Mouse (Mus musculus): ENCODE data around the gene Arhgdia. TPM values are rescaled to one million over a fixed set of nuclear protein-coding genes. Genes with fewer than 3 reads are reported as not detected.
A peak's percentile ranks its signal among the peaks of the same experiment; 100 is the strongest.

The Arhgdia gene
- polyA plus RNA-seq, 1 experiment from 2014 or later = 435 TPM

DNA sequence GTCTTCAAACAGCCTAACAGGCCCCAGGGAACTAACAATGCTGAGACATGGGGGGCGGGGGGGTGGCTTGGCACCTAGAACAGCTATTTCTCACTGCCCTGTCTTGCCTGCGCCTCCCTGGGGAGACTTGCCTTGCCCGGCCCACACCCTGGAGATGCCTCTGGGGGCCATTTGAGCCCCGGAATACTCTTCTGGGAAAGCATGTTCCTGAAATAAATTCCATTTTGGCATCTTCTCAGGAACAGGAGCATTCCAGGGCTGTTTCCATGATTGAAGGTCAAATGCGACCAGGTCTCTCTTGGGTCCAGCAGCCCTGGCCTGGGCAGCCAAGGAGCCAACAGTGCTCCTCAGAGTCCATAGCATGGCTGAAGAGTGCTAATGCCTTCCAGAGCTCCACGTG, 39.0 kb downstream of the Arhgdia start:
- 76% methylated on average over 6 of the region's 6 CpGs for WGBS
- Histone ChIP-seq H3K9me3 (replicated peaks; ENCODE audit: control insufficient read depth, low read length) (no peaks in the 10 kb centered on the region), H3K4me2 (ENCODE audit: low read depth, low read length) (no peak overlapping the region), H3K36me3 (ENCODE audit: control insufficient read depth, insufficient read depth) (peaks cover 18% of the 10 kb centered on the region), H3K27ac (ENCODE audit: low read length) (no peak overlapping the region), H3K4me1 (ENCODE audit: control insufficient read depth, insufficient read depth, low read length) (peaks cover 28% of the 10 kb centered on the region), H3K27me3 (ENCODE audit: control insufficient read depth, insufficient read depth, low read length) (no peaks in the 10 kb centered on the region), H3K9ac (ENCODE audit: low read length) (no peak overlapping the region), H3K4me3 (ENCODE audit: low read length) (no peak overlapping the region)
- ATAC-seq (replicated peaks; ENCODE audit: extremely low read depth, insufficient read depth, low FRiP score) = no peak

DNA sequence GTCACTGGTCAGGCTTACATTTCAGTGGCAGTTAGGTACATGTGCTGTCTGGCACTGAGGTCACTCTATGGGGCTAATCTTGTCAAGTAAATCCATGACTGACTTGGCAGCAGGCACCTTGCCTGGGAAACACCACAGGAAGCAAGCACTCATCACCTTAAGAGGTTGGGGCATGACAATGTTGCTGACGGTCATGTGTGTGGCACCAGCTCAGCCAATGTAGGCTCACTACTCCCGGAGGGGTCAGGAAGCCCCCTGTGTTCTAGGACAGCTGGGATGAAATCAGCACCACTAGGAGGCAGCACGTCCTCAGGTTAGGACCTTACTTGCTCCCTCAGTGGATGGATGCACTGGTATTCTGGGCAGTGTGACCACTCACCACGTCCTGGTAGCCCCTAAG, 39.5 kb downstream of the Arhgdia start:
- Histone ChIP-seq H3K9me3 (replicated peaks; ENCODE audit: control insufficient read depth, low read length) (no peaks in the 10 kb centered on the region), H3K36me3 (ENCODE audit: control insufficient read depth, insufficient read depth) (peaks cover 18% of the 10 kb centered on the region), H3K27me3 (ENCODE audit: control insufficient read depth, insufficient read depth, low read length) (no peaks in the 10 kb centered on the region), H3K4me1 (ENCODE audit: control insufficient read depth, insufficient read depth, low read length) (peaks cover 26% of the 10 kb centered on the region), H3K27ac (ENCODE audit: low read length) (no peak overlapping the region), H3K9ac (ENCODE audit: low read length) (no peak overlapping the region), H3K4me2 (ENCODE audit: low read depth, low read length) (no peak overlapping the region), H3K4me3 (ENCODE audit: low read length) (no peak overlapping the region)
- 23% methylated on average over 4 of the region's 4 CpGs for WGBS
- ATAC-seq (replicated peaks; ENCODE audit: extremely low read depth, insufficient read depth, low FRiP score) = peak; percentile 10; the same call in 1 of the 2 replicates

- Histone ChIP-seq H3K4me1 (ENCODE audit: control insufficient read depth, insufficient read depth, low read length) (peaks cover 26% of the 10 kb centered on the region), H3K4me2 (ENCODE audit: low read depth, low read length) (no peak overlapping the region), H3K27me3 (ENCODE audit: control insufficient read depth, insufficient read depth, low read length) (0 out of 2 replicates have a peak, but pooled peaks cover 2% of the 10 kb centered on the region), H3K4me3 (ENCODE audit: low read length) (no peak overlapping the region), H3K27ac (ENCODE audit: low read length) (0 out of 2 replicates have a peak overlapping the region, but pooled peaks have one; percentile 61), H3K9ac (ENCODE audit: low read length) (0 out of 2 replicates have a peak overlapping the region, but pooled peaks have one; percentile 22), H3K9me3 (replicated peaks; ENCODE audit: control insufficient read depth, low read length) (no peaks in the 10 kb centered on the region), H3K36me3 (ENCODE audit: control insufficient read depth, insufficient read depth) (peaks cover 15% of the 10 kb centered on the region)
- ATAC-seq (replicated peaks; ENCODE audit: extremely low read depth, insufficient read depth, low FRiP score) = no peak
- 29% methylated on average over 10 of the region's 10 CpGs for WGBS
Observed at GRCm38 (mm10) chr11:120539285-120540014, 42.0 kb downstream of the Arhgdia start.

DNA sequence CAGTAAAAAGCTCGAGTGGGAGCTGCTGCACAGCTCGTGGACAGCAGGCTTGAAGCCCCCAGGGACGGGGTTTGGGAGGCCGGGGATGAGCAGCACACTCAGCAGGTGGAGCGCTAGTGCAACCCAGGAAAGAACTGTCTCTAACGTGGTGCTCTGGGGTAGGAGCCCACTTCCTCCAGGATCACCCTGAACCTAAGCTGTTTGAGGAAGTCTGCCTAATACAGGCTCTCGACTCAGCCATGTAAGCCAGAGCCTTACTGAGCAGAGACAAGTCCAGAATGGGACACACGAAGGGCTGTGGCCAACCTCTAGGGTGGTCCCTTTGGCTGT, 42.5 kb downstream of the Arhgdia start:
- Histone ChIP-seq H3K4me3 (ENCODE audit: low read length) (no peak overlapping the region), H3K27me3 (ENCODE audit: control insufficient read depth, insufficient read depth, low read length) (0 out of 2 replicates have a peak, but pooled peaks cover 4% of the 10 kb centered on the region), H3K36me3 (ENCODE audit: control insufficient read depth, insufficient read depth) (peaks cover 9% of the 10 kb centered on the region), H3K9me3 (replicated peaks; ENCODE audit: control insufficient read depth, low read length) (no peaks in the 10 kb centered on the region), H3K4me2 (ENCODE audit: low read depth, low read length) (no peak overlapping the region), H3K27ac (ENCODE audit: low read length) (peak overlapping the region; percentile 61), H3K9ac (ENCODE audit: low read length) (no peak overlapping the region), H3K4me1 (ENCODE audit: control insufficient read depth, insufficient read depth, low read length) (peaks cover 26% of the 10 kb centered on the region)
- 30% methylated on average over 8 of the region's 8 CpGs for WGBS
- no peak for ATAC-seq (replicated peaks; ENCODE audit: extremely low read depth, insufficient read depth, low FRiP score)

DNA sequence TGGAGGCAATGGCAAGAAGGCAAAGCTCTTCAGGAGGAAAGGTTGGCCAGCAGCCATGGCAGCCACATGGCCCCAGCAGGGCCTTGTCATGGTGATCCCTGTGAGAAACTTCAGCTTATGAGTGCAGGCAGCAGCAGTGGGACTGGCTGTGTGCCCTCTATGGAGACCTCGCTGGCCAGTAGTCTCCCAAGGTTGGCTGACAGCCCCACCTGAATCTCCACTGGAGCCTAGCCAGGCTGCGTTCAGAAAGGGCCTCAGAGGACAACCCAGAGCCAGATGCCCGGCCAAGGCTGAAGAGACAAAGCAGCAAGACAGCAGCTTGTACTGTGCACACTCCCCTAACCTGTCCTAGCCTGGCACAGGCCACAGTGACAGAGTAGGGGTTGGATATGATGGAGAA, 42.9 kb downstream of the Arhgdia start:
- peak; percentile 47 for ATAC-seq (replicated peaks; ENCODE audit: extremely low read depth, insufficient read depth, low FRiP score)
- H3K4me3 ChIP-seq (ENCODE audit: low read length) = no peak overlapping the region
- 33% methylated on average over 3 of the region's 3 CpGs for WGBS
- H3K27me3 ChIP-seq (ENCODE audit: control insufficient read depth, insufficient read depth, low read length) = peaks cover 7% of the 10 kb centered on the region; the same call in 1 of the 2 replicates
- H3K4me2 ChIP-seq (ENCODE audit: low read depth, low read length) = no peak overlapping the region
- peaks cover 26% of the 10 kb centered on the region for H3K4me1 ChIP-seq (ENCODE audit: control insufficient read depth, insufficient read depth, low read length)
- no peaks in the 10 kb centered on the region for H3K9me3 ChIP-seq (replicated peaks; ENCODE audit: control insufficient read depth, low read length)
- no peak overlapping the region for H3K9ac ChIP-seq (ENCODE audit: low read length)
- H3K27ac ChIP-seq (ENCODE audit: low read length) = peak overlapping the region; percentile 61
- peaks cover 7% of the 10 kb centered on the region for H3K36me3 ChIP-seq (ENCODE audit: control insufficient read depth, insufficient read depth)

GRCm38 (mm10) chr11:120535804-120536203, 45.6 kb downstream of the Arhgdia start:
- Histone ChIP-seq H3K4me3 (ENCODE audit: low read length) (no peak overlapping the region), H3K27ac (ENCODE audit: low read length) (no peak overlapping the region), H3K4me2 (ENCODE audit: low read depth, low read length) (no peak overlapping the region), H3K36me3 (ENCODE audit: control insufficient read depth, insufficient read depth) (no peaks in the 10 kb centered on the region), H3K9ac (ENCODE audit: low read length) (no peak overlapping the region), H3K9me3 (replicated peaks; ENCODE audit: control insufficient read depth, low read length) (no peaks in the 10 kb centered on the region), H3K27me3 (ENCODE audit: control insufficient read depth, insufficient read depth, low read length) (peaks cover 31% of the 10 kb centered on the region), H3K4me1 (ENCODE audit: control insufficient read depth, insufficient read depth, low read length) (peaks cover 25% of the 10 kb centered on the region)
- whole genome bisulfite sequencing = 63% methylated on average over 3 of the region's 3 CpGs
- ATAC-seq (replicated peaks; ENCODE audit: extremely low read depth, insufficient read depth, low FRiP score) = no peak

GRCm38 (mm10) chr11:120535145-120535544, 46.3 kb downstream of the Arhgdia start:
- Histone ChIP-seq H3K9ac (ENCODE audit: low read length) (no peak overlapping the region), H3K4me2 (ENCODE audit: low read depth, low read length) (no peak overlapping the region), H3K36me3 (ENCODE audit: control insufficient read depth, insufficient read depth) (no peaks in the 10 kb centered on the region), H3K27ac (ENCODE audit: low read length) (no peak overlapping the region), H3K4me1 (ENCODE audit: control insufficient read depth, insufficient read depth, low read length) (peaks cover 29% of the 10 kb centered on the region), H3K27me3 (ENCODE audit: control insufficient read depth, insufficient read depth, low read length) (peaks cover 37% of the 10 kb centered on the region), H3K9me3 (replicated peaks; ENCODE audit: control insufficient read depth, low read length) (no peaks in the 10 kb centered on the region), H3K4me3 (ENCODE audit: low read length) (no peak overlapping the region)
- ATAC-seq (replicated peaks; ENCODE audit: extremely low read depth, insufficient read depth, low FRiP score) = no peak
- WGBS = 43% methylated on average over 3 of the region's 3 CpGs

DNA sequence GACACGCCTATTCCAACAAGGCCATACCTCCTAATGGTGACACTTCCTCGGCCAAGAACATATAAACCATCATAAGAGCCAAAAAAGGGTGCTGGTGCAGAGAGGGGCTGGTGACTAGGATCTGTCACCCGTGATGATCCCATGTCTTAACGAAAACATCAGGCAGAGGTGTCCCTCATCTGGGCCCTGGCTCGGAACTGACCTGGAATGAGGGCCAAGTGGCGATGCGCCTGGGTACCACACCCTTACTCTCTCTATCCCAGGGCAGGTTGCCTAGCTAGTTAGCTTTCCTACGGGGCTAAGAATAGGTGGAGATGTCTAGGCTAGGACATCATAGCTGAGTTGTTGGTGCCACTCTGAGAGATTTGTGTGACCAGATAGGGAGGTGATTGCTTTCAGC, 47.3 kb downstream of the Arhgdia start:
- H3K4me1 ChIP-seq (ENCODE audit: control insufficient read depth, insufficient read depth, low read length) = peaks cover 19% of the 10 kb centered on the region
- H3K27ac ChIP-seq (ENCODE audit: low read length) = no peak overlapping the region
- no peaks in the 10 kb centered on the region for H3K9me3 ChIP-seq (replicated peaks; ENCODE audit: control insufficient read depth, low read length)
- no peaks in the 10 kb centered on the region for H3K36me3 ChIP-seq (ENCODE audit: control insufficient read depth, insufficient read depth)
- ATAC-seq (replicated peaks; ENCODE audit: extremely low read depth, insufficient read depth, low FRiP score) = no peak
- no peak overlapping the region for H3K9ac ChIP-seq (ENCODE audit: low read length)
- no peak overlapping the region for H3K4me3 ChIP-seq (ENCODE audit: low read length)
- no peak overlapping the region for H3K4me2 ChIP-seq (ENCODE audit: low read depth, low read length)
- WGBS = 78% methylated on average over 8 of the region's 8 CpGs
- peaks cover 48% of the 10 kb centered on the region for H3K27me3 ChIP-seq (ENCODE audit: control insufficient read depth, insufficient read depth, low read length)

GRCm38 (mm10) chr11:120531646-120532045, 49.8 kb downstream of the Arhgdia start:
- no peak for ATAC-seq (replicated peaks; ENCODE audit: extremely low read depth, insufficient read depth, low FRiP score)
- no peak overlapping the region for H3K4me3 ChIP-seq (ENCODE audit: low read length)
- WGBS = 27% methylated on average over 9 of the region's 9 CpGs

More at GRCm38 (mm10) chr11:120531646-120532045, 49.8 kb downstream of the Arhgdia start:
- no peaks in the 10 kb centered on the region for H3K9me3 ChIP-seq (replicated peaks; ENCODE audit: control insufficient read depth, low read length)
- no peaks in the 10 kb centered on the region for H3K36me3 ChIP-seq (ENCODE audit: control insufficient read depth, insufficient read depth)
- H3K27ac ChIP-seq (ENCODE audit: low read length) = no peak overlapping the region
- no peak overlapping the region for H3K9ac ChIP-seq (ENCODE audit: low read length)
- peaks cover 9% of the 10 kb centered on the region for H3K4me1 ChIP-seq (ENCODE audit: control insufficient read depth, insufficient read depth, low read length)
- H3K27me3 ChIP-seq (ENCODE audit: control insufficient read depth, insufficient read depth, low read length) = peaks cover 61% of the 10 kb centered on the region
- no peak overlapping the region for H3K4me2 ChIP-seq (ENCODE audit: low read depth, low read length)
